Mouse (Mus musculus): ENCODE results near the gene Daam1. TPM values are rescaled to one million over a fixed set of nuclear protein-coding genes. Genes with fewer than 3 reads are reported as not detected.
A peak's percentile ranks its signal among the peaks of the same experiment; 100 is the strongest.

Gene Daam1
- polyA plus RNA-seq, 1 experiment from 2014 or later = 5.0 TPM

- H3K9ac ChIP-seq (ENCODE audit: low read depth, low read length) = no peak overlapping the region
- peak overlapping the region; percentile 9; the same call in 1 of the 2 replicates for H3K4me2 ChIP-seq (ENCODE audit: low read length)
- H3K9me3 ChIP-seq (replicated peaks; ENCODE audit: low read length) = no peaks in the 10 kb centered on the region
- H3K36me3 ChIP-seq (ENCODE audit: insufficient read depth, low read length) = no peaks in the 10 kb centered on the region
- H3K27ac ChIP-seq = no peak overlapping the region
- H3K4me3 ChIP-seq (replicated peaks; ENCODE audit: low read depth, low read length) = no peak overlapping the region
- ATAC-seq (replicated peaks; ENCODE audit: low FRiP score, low read depth) (no peak), DNase-seq (ENCODE audit: low spot score) (peak; percentile 15)
- H3K4me1 ChIP-seq (replicated peaks; ENCODE audit: insufficient read depth, low read length) = no peaks in the 10 kb centered on the region
- TF ChIP-seq CTCF (IDR thresholded peaks at IDR 0.05; ENCODE audit: low read depth) = no peak
- 60% methylated on average over 10 of the region's 10 CpGs for WGBS
- H3K27me3 ChIP-seq (ENCODE audit: insufficient read depth, low read length) = no peaks in the 10 kb centered on the region
Observed at GRCm38 (mm10) chr12:72014355-72014776, 183.5 kb downstream of the Daam1 start.

GRCm38 (mm10) chr12:72015296-72015695, 184.4 kb downstream of the Daam1 start:
- DNase-seq (ENCODE audit: low spot score) (no peak), ATAC-seq (replicated peaks; ENCODE audit: low FRiP score, low read depth) (no peak)
- no peaks in the 10 kb centered on the region for H3K36me3 ChIP-seq (ENCODE audit: insufficient read depth, low read length)
- no peak overlapping the region for H3K4me3 ChIP-seq (replicated peaks; ENCODE audit: low read depth, low read length)
- H3K9ac ChIP-seq (ENCODE audit: low read depth, low read length) = no peak overlapping the region
- TF ChIP-seq CTCF (IDR thresholded peaks at IDR 0.05; ENCODE audit: low read depth) = no peak
- 79% methylated on average over 5 of the region's 5 CpGs for WGBS
- no peaks in the 10 kb centered on the region for H3K4me1 ChIP-seq (replicated peaks; ENCODE audit: insufficient read depth, low read length)
- no peaks in the 10 kb centered on the region for H3K27me3 ChIP-seq (ENCODE audit: insufficient read depth, low read length)
- no peak overlapping the region for H3K4me2 ChIP-seq (ENCODE audit: low read length)
- H3K9me3 ChIP-seq (replicated peaks; ENCODE audit: low read length) = no peaks in the 10 kb centered on the region
- H3K27ac ChIP-seq = no peak overlapping the region

- no peak overlapping the region for H3K9ac ChIP-seq (ENCODE audit: low read depth, low read length)
- no peak for DNase-seq (ENCODE audit: low spot score)
Observed at GRCm38 (mm10) chr12:72020285-72020684, 189.4 kb downstream of the Daam1 start.

GRCm38 (mm10) chr12:72021543-72021942, 190.7 kb downstream of the Daam1 start:
- 29% methylated on average over 5 of the region's 5 CpGs for WGBS
- no peaks in the 10 kb centered on the region for H3K4me1 ChIP-seq (replicated peaks; ENCODE audit: insufficient read depth, low read length)
- H3K27ac ChIP-seq = no peak overlapping the region
- H3K9ac ChIP-seq (ENCODE audit: low read depth, low read length) = no peak overlapping the region
- no peaks in the 10 kb centered on the region for H3K27me3 ChIP-seq (ENCODE audit: insufficient read depth, low read length)
- no peak for TF ChIP-seq CTCF (IDR thresholded peaks at IDR 0.05; ENCODE audit: low read depth)
- H3K9me3 ChIP-seq (replicated peaks; ENCODE audit: low read length) = no peaks in the 10 kb centered on the region
- no peak overlapping the region for H3K4me3 ChIP-seq (replicated peaks; ENCODE audit: low read depth, low read length)
- DNase-seq (ENCODE audit: low spot score) (peak; percentile 75), ATAC-seq (replicated peaks; ENCODE audit: low FRiP score, low read depth) (no peak)
- no peak overlapping the region for H3K4me2 ChIP-seq (ENCODE audit: low read length)
- no peaks in the 10 kb centered on the region for H3K36me3 ChIP-seq (ENCODE audit: insufficient read depth, low read length)

More at GRCm38 (mm10) chr12:72020285-72020684, 189.4 kb downstream of the Daam1 start:
- TF ChIP-seq CTCF (IDR thresholded peaks at IDR 0.05; ENCODE audit: low read depth) = no peak
- H3K36me3 ChIP-seq (ENCODE audit: insufficient read depth, low read length) = no peaks in the 10 kb centered on the region
- no peak overlapping the region for H3K27ac ChIP-seq
- 76% methylated on average over 4 of the region's 4 CpGs for WGBS
- H3K4me1 ChIP-seq (replicated peaks; ENCODE audit: insufficient read depth, low read length) = no peaks in the 10 kb centered on the region
- no peaks in the 10 kb centered on the region for H3K27me3 ChIP-seq (ENCODE audit: insufficient read depth, low read length)
- H3K4me2 ChIP-seq (ENCODE audit: low read length) = no peak overlapping the region
- no peaks in the 10 kb centered on the region for H3K9me3 ChIP-seq (replicated peaks; ENCODE audit: low read length)
- no peak for ATAC-seq (replicated peaks; ENCODE audit: low FRiP score, low read depth)
- no peak overlapping the region for H3K4me3 ChIP-seq (replicated peaks; ENCODE audit: low read depth, low read length)

- no peaks in the 10 kb centered on the region for H3K27me3 ChIP-seq (ENCODE audit: insufficient read depth, low read length)
- no peaks in the 10 kb centered on the region for H3K9me3 ChIP-seq (replicated peaks; ENCODE audit: low read length)
- no peak for ATAC-seq (replicated peaks; ENCODE audit: low FRiP score, low read depth)
- TF ChIP-seq CTCF (IDR thresholded peaks at IDR 0.05; ENCODE audit: low read depth) = no peak
- no peak overlapping the region for H3K4me2 ChIP-seq (ENCODE audit: low read length)
- no peak overlapping the region for H3K27ac ChIP-seq
- H3K9ac ChIP-seq (ENCODE audit: low read depth, low read length) = no peak overlapping the region
- H3K4me3 ChIP-seq (replicated peaks; ENCODE audit: low read depth, low read length) = no peak overlapping the region
- WGBS = 69% methylated on average over 3 of the region's 3 CpGs
- DNase-seq (ENCODE audit: low spot score) = peak; percentile 13
- H3K36me3 ChIP-seq (ENCODE audit: insufficient read depth, low read length) = no peaks in the 10 kb centered on the region
- H3K4me1 ChIP-seq (replicated peaks; ENCODE audit: insufficient read depth, low read length) = no peaks in the 10 kb centered on the region
Observed at GRCm38 (mm10) chr12:72022790-72023189, 191.9 kb downstream of the Daam1 start.

GRCm38 (mm10) chr12:72023572-72023971, 192.7 kb downstream of the Daam1 start:
- Histone ChIP-seq H3K4me1 (replicated peaks; ENCODE audit: insufficient read depth, low read length) (no peaks in the 10 kb centered on the region), H3K27me3 (ENCODE audit: insufficient read depth, low read length) (no peaks in the 10 kb centered on the region), H3K9ac (ENCODE audit: low read depth, low read length) (no peak overlapping the region), H3K4me3 (replicated peaks; ENCODE audit: low read depth, low read length) (no peak overlapping the region), H3K36me3 (ENCODE audit: insufficient read depth, low read length) (no peaks in the 10 kb centered on the region), H3K9me3 (replicated peaks; ENCODE audit: low read length) (no peaks in the 10 kb centered on the region), H3K27ac (no peak overlapping the region), H3K4me2 (ENCODE audit: low read length) (no peak overlapping the region)
- DNase-seq (ENCODE audit: low spot score) = no peak
- no peak for TF ChIP-seq CTCF (IDR thresholded peaks at IDR 0.05; ENCODE audit: low read depth)
- WGBS = 91% methylated on average over 5 of the region's 5 CpGs
- no peak for ATAC-seq (replicated peaks; ENCODE audit: low FRiP score, low read depth)

DNA sequence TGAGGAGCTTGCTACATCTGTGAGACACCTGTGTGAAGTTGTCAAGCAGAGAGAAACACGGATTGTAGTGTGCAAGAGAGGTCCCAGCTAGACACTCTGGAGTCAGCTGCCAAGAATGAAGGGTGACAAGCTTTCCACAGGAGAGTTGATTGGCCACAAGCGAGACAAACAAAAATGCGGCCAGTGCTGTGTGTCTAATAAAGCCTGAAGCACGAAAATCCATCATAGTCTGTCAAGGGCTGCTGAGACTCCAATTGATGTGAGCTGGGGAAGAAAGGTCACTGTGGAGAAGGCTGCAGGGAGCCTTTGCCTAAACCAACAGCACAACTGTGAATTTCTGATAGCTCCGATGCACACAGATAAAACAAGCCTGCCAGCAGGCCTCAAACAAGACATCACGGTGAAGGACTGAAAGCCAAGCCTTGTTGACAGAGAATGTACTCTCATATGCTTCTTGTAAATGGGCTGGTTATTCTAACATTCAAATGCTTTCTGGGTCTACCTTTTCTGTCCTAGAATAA, 194.5 kb downstream of the Daam1 start:
- H3K9me3 ChIP-seq (replicated peaks; ENCODE audit: low read length) = no peaks in the 10 kb centered on the region
- 59% methylated on average over 6 of the region's 6 CpGs for WGBS
- no peaks in the 10 kb centered on the region for H3K4me1 ChIP-seq (replicated peaks; ENCODE audit: insufficient read depth, low read length)
- H3K27ac ChIP-seq = no peak overlapping the region
- no peak overlapping the region for H3K9ac ChIP-seq (ENCODE audit: low read depth, low read length)
- H3K4me2 ChIP-seq (ENCODE audit: low read length) = no peak overlapping the region
- H3K27me3 ChIP-seq (ENCODE audit: insufficient read depth, low read length) = no peaks in the 10 kb centered on the region
- no peaks in the 10 kb centered on the region for H3K36me3 ChIP-seq (ENCODE audit: insufficient read depth, low read length)
- no peak for TF ChIP-seq CTCF (IDR thresholded peaks at IDR 0.05; ENCODE audit: low read depth)
- no peak for DNase-seq (ENCODE audit: low spot score)
- ATAC-seq (replicated peaks; ENCODE audit: low FRiP score, low read depth) = no peak
- no peak overlapping the region for H3K4me3 ChIP-seq (replicated peaks; ENCODE audit: low read depth, low read length)
